Mouse (Mus musculus): Measurements from ENCODE around the gene Cdpf1. TPM values are rescaled to one million over a fixed set of nuclear protein-coding genes. Genes with fewer than 3 reads are reported as not detected.

The Cdpf1 gene
- polyA plus RNA-seq, 1 experiment: 37.6 TPM

GRCm38 (mm10) chr15:85765022-85765421 lies 46.5 kb downstream of the Cdpf1 start:
- no peak for DNase-seq (ENCODE audit: low spot score)

- no peak for DNase-seq (ENCODE audit: low spot score)
These were observed 48.7 kb downstream of the Cdpf1 start for GRCm38 (mm10) chr15:85762761-85763160.

- no peak for DNase-seq (ENCODE audit: low spot score)
These were observed 53.7 kb downstream of the Cdpf1 start for GRCm38 (mm10) chr15:85757768-85758167.

Other genes starting within 250 kb of the Cdpf1 start
- gene Wnt7b, start 229.2 kb downstream of the Cdpf1 start, polyA plus RNA-seq (2012; rRNA removed): 15.3 and 15.9 TPM in 2 replicates
- gene Ppara, start 76.7 kb downstream of the Cdpf1 start, polyA plus RNA-seq (2012; rRNA removed): 6.9 and 7.8 TPM in 2 replicates
- gene Pkdrej, start 10.0 kb upstream of the Cdpf1 start, polyA plus RNA-seq (2012; rRNA removed): 0.45 and 0.56 TPM in 2 replicates
- 19.7 and 27.5 TPM in 2 replicates for gene Ttc38, start 20.6 kb upstream of the Cdpf1 start, polyA plus RNA-seq (2012; rRNA removed)
- 6.7 and 7.2 TPM in 2 replicates for gene Gtse1, start 48.0 kb upstream of the Cdpf1 start, polyA plus RNA-seq (2012; rRNA removed)
- 34.5 and 40.4 TPM in 2 replicates for gene Trmu, start 67.6 kb upstream of the Cdpf1 start, polyA plus RNA-seq (2012; rRNA removed)
- 0.80 and 1.0 TPM in 2 replicates for gene Celsr1, start 222.1 kb upstream of the Cdpf1 start, polyA plus RNA-seq (2012; rRNA removed)
- 13.2 and 17.5 TPM in 2 replicates for gene Gramd4, start 246.0 kb upstream of the Cdpf1 start, polyA plus RNA-seq (2012; rRNA removed)

All from urinary bladder, adult 2 months (tissue).